Mouse (Mus musculus) gastrocnemius, postnatal 10 days (tissue): ENCODE data around the gene Grm4. TPM values are rescaled to one million over a fixed set of nuclear protein-coding genes. Genes with fewer than 3 reads are reported as not detected.
"Not testable (repeated sequence)": the region's sequence is repeated elsewhere in the genome, so short reads cannot be mapped to it uniquely, and the experiment has no call there.

ENCODE experiments used
- DNase-seq: peaks from one replicate; pipeline ENCODE4 v3.0.0; 2021; ENCODE audit warnings: mixed read lengths
- total RNA-seq, 2 experiments: library from RNA; stranded (reverse); gene quantifications; 2 replicates each; pipeline ENCODE4 v1.2.3; 2021

Grm4 gene
- total RNA-seq, 2 experiments from 2014 or later, result 0.16 to 0.32 TPM

- peak; percentile 34 for DNase-seq
These were observed 128.3 kb downstream of the Grm4 start for GRCm38 (mm10) chr17:27392918-27393317.

- DNase-seq, result no peak
These were observed 131.2 kb downstream of the Grm4 start for GRCm38 (mm10) chr17:27390019-27390418.

- DNase-seq, result no peak
These were observed 131.8 kb downstream of the Grm4 start for GRCm38 (mm10) chr17:27389221-27390000.

GRCm38 (mm10) chr17:27386438-27386837 is 134.8 kb downstream of the Grm4 start:
- no peak for DNase-seq

GRCm38 (mm10) chr17:27385513-27386261 is 135.5 kb downstream of the Grm4 start:
- DNase-seq, result no peak

- DNase-seq, result no peak
These were observed 138.3 kb downstream of the Grm4 start for GRCm38 (mm10) chr17:27382916-27383315.

GRCm38 (mm10) chr17:27380911-27381459 is 140.2 kb downstream of the Grm4 start:
- not testable (repeated sequence) for DNase-seq

GRCm38 (mm10) chr17:27378977-27379376 is 142.2 kb downstream of the Grm4 start:
- no peak for DNase-seq

- DNase-seq, result no peak
These were observed 144.1 kb downstream of the Grm4 start for GRCm38 (mm10) chr17:27377151-27377550.

GRCm38 (mm10) chr17:27375551-27375950 is 145.7 kb downstream of the Grm4 start:
- no peak for DNase-seq

Other genes with a start within 250 kb of the Grm4 start
- gene Hmga1, start 35.1 kb upstream of the Grm4 start, total RNA-seq, result 10 to 100 TPM; 24.9 to 27.0 TPM
- 1 to 10 TPM; 3.5 to 4.7 TPM for gene AI413582, start 44.4 kb upstream of the Grm4 start, total RNA-seq
- 100 to 1,000 TPM; 267 to 291 TPM for gene Nudt3, start 102.1 kb upstream of the Grm4 start, total RNA-seq
- gene RPS10-NUDT3, start 113.8 kb upstream of the Grm4 start, total RNA-seq, result not detected
- 100 to 1,000 TPM; 708 to 712 TPM for gene Rps10, start 115.3 kb upstream of the Grm4 start, total RNA-seq
- gene Pacsin1, start 134.1 kb upstream of the Grm4 start, total RNA-seq, result 1 to 10 TPM in 1 of 2 experiments, under 1 TPM in 1; 0.33 to 1.8 TPM
- under 1 TPM; 0.26 to 0.43 TPM for gene Spdef, start 207.6 kb upstream of the Grm4 start, total RNA-seq